Mouse (Mus musculus) heart, embryonic 15.5 days (tissue): ENCODE measurements around the gene Drc7. TPM values are rescaled to one million over a fixed set of nuclear protein-coding genes. Genes with fewer than 3 reads are reported as not detected.

ENCODE experiments used
- polyA plus RNA-seq: library from polyadenylated mRNA; unstranded; fragments of >200 nt; fragmentation: Nextera tagmentation; extraction: Ambion mirVana; gene quantifications from 2 replicates; pipeline ENCODE4 v1.2.1, GENCODE M21; 2015

Drc7 gene
- polyA plus RNA-seq, 1 experiment from 2014 or later, result 0.04 TPM

Other genes with a start within 250 kb of the Drc7 start
- gene Ccl17, start 244.7 kb upstream of the Drc7 start, polyA plus RNA-seq, result 0.26 TPM in 1 of 2 replicates, not detected in the other
- 163 and 166 TPM in 2 replicates for gene Coq9, start 216.8 kb upstream of the Drc7 start, polyA plus RNA-seq
- gene Ciapin1, start 216.7 kb upstream of the Drc7 start, polyA plus RNA-seq, result 77.7 and 88.6 TPM in 2 replicates
- 107 and 122 TPM in 2 replicates for gene Polr2c, start 197.7 kb upstream of the Drc7 start, polyA plus RNA-seq
- gene Dok4, start 178.8 kb upstream of the Drc7 start, polyA plus RNA-seq, result 22.9 and 31.6 TPM in 2 replicates
- 18.6 and 25.1 TPM in 2 replicates for gene Ccdc102a, start 137.0 kb upstream of the Drc7 start, polyA plus RNA-seq
- gene Adgrg5, start 131.4 kb upstream of the Drc7 start, polyA plus RNA-seq, result 0.25 and 1.2 TPM in 2 replicates
- gene Adgrg1, start 80.4 kb upstream of the Drc7 start, polyA plus RNA-seq, result 4.6 and 21.3 TPM in 2 replicates
- gene Adgrg3, start 37.4 kb upstream of the Drc7 start, polyA plus RNA-seq, result 2.6 and 5.2 TPM in 2 replicates
- gene Katnb1, start 26.1 kb downstream of the Drc7 start, polyA plus RNA-seq, result 15.3 and 19.8 TPM in 2 replicates
- gene Kifc3, start 147.7 kb downstream of the Drc7 start, polyA plus RNA-seq, result 15.7 and 19.3 TPM in 2 replicates